In the genomic region with DNA sequence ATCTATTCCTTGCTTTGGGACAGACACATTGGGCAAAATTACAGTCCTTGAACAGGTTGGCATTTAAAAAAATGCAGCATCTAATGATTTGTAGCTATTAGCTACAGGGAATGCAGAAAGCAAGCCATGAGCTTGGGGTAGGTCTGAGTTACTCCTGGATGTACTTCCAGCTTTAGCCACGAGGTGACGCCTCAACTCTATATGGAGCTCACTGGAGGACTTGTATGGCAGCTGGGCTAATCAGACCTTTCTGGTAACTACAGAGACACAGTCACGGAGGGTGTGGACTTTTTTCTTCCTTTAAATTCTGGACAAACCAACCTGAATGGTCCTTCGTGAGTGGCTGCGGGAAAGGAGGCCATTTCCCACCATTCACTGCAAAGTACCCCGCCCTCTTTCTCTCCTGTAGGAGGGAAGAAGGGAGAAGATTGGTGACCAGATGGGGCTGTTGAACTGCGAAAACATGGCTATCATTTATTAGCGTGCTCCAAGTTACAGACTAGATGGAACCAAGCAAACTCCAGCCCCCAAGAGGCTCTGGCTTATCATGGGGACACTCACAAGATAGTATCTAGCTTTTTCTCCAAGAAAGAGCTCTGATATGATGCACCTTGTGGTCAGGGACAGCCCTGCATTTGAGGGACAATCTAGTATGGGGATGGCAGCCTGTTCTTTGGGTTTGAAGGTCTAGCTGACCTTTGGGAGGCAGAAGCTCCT, we compare ENCODE assay signal across 9 mouse cellular contexts. TPM values are rescaled to one million over a fixed set of nuclear protein-coding genes. Genes with fewer than 3 reads are reported as not detected.
DNase-seq lines count a peak whose midpoint lies in the region; ATAC-seq and TF ChIP-seq lines count a peak whose summit lies in the region.
"Had no signal": no experiment of that assay in that cellular context is flagged by ENCODE, and none has a peak within 500 bp of the region (broad histone marks: within the 10 kb centered on the region; RNA-seq: fewer than 3 reads in every experiment).

No protein-coding gene starts in this region.

- H3K9ac ChIP-seq in ES-E14 (ENCODE audit: insufficient read depth, low read depth, low read length, poor library complexity, severe bottlenecking), result no peak overlapping the region
- H3K9ac ChIP-seq in forebrain, embryonic 16.5 days (replicated peaks; ENCODE audit: low read depth, low read length), result no peak overlapping the region; the same call in 1 of the 2 replicates

- H3K4me2 ChIP-seq in forebrain, embryonic 16.5 days (ENCODE audit: low read length), result peak overlapping the region; percentile 31

- ATAC-seq in forebrain, embryonic 16.5 days, result peak; percentile 97

- peak; percentile 56 for DNase-seq in ES-E14 (ENCODE audit: low read depth, low spot score)
- DNase-seq in cerebellum, adult 11 months, result peak; percentile 52
- DNase-seq in heart, postnatal 14 days, result peak; percentile 77 to 88
- peak; percentile 89 to 91 for DNase-seq in kidney, postnatal 4 days
- DNase-seq in lung, adult 18-20 months, result peak; percentile 72 to 81
- peak; percentile 79 for DNase-seq in ovary, postnatal 36 days (ENCODE audit: low spot score)
- peak; percentile 65 to 82 for DNase-seq in thymus, postnatal 10 days (ENCODE audit: low spot score in 2 of 2)

- no peaks in the 10 kb centered on the region for H3K9me3 ChIP-seq in ES-E14 (ENCODE audit: control insufficient read depth, insufficient read depth, low read depth, low read length)
- H3K9me3 ChIP-seq in forebrain, embryonic 16.5 days (ENCODE audit: control insufficient read depth, low read length), result no peaks in the 10 kb centered on the region
- H3K9me3 ChIP-seq: megakaryocyte, embryonic 14.5 days had no signal

- no peak overlapping the region for H3K4me3 ChIP-seq in ES-E14 (ENCODE audit: insufficient read depth in 1 of 2, low read depth in 1 of 2, low read length in 2 of 2, poor library complexity in 1 of 2, severe bottlenecking in 1 of 2)
- H3K4me3 ChIP-seq in forebrain, embryonic 16.5 days (replicated peaks; ENCODE audit: low read length), result no peak overlapping the region
- H3K4me3 ChIP-seq: megakaryocyte, embryonic 14.5 days had no signal

- no peaks in the 10 kb centered on the region for H3K36me3 ChIP-seq in ES-E14 (ENCODE audit: control insufficient read depth, insufficient read depth, low read length, poor library complexity, severe bottlenecking)
- H3K36me3 ChIP-seq in forebrain, embryonic 16.5 days (ENCODE audit: control insufficient read depth, insufficient read depth), result no peaks in the 10 kb centered on the region

- no peaks in the 10 kb centered on the region for H3K27me3 ChIP-seq in forebrain, embryonic 16.5 days (replicated peaks; ENCODE audit: control insufficient read depth, insufficient read depth, low read length)

- in situ Hi-C loops in ES-E14 (cut with MboI; ENCODE audit: low sequenced_read_pairs in 2 of 2, unreplicated experiment in 2 of 2), result loop anchor here in 1 of 2 experiments (25.0 kb wide), 1 partner anchor 577 kb away; no protein-coding TSS in a partner anchor

- WGBS in forebrain, embryonic 16.5 days, result 24% methylated on average over 8 of the region's 8 CpGs

- intact Hi-C loops in heart, postnatal 14 days (cut with DNase I), result loop anchor here (1.0 to 10.0 kb wide), 4 partner anchors 309 to 762 kb away; a partner anchor contains a TSS

- H3K27ac ChIP-seq in ES-E14 (ENCODE audit: insufficient read depth, low read depth, low read length, poor library complexity, severe bottlenecking), result no peak overlapping the region
- no peak overlapping the region for H3K27ac ChIP-seq in forebrain, embryonic 16.5 days (ENCODE audit: low read length)

- H3K4me1 ChIP-seq in ES-E14 (ENCODE audit: control insufficient read depth in 2 of 2, insufficient read depth in 2 of 2, low read length in 2 of 2, poor library complexity in 1 of 2), result no peaks in the 10 kb centered on the region
- H3K4me1 ChIP-seq in forebrain, embryonic 16.5 days (replicated peaks; ENCODE audit: control insufficient read depth, insufficient read depth, low read length), result 0 out of 2 replicates have a peak, but pooled peaks cover 4% of the 10 kb centered on the region

TF ChIP-seq in ES-E14, 5 proteins besides CTCF, POLR2A, EP300 and RAD21:
- TF ChIP-seq ZNF384 (IDR thresholded peaks at IDR 0.05; ENCODE audit: low read depth, low read length) (no peak), HCFC1 (IDR thresholded peaks at IDR 0.05; ENCODE audit: borderline replicate concordance, insufficient read depth, low read length) (no peak), ZC3H11A (IDR thresholded peaks at IDR 0.05; ENCODE audit: borderline replicate concordance, low read depth, low read length) (peak; percentile 78), CHD2 (IDR thresholded peaks at IDR 0.05; ENCODE audit: low read depth, low read length) (no peak)

RNA-seq across cellular contexts. Expression of a gene that starts 6.7 kb away (rescaled TPM):
- not detected in 2 replicates for total RNA-seq in ES-E14 (2012; rRNA removed)
- polyA plus RNA-seq in forebrain, embryonic 16.5 days (2015; fragmentation: Nextera tagmentation; extraction: Ambion mirVana), result not detected in 2 replicates
- total RNA-seq in heart, postnatal 14 days (2021), result not detected

RNA-seq across cellular contexts. Expression of a gene that starts 57.1 kb away (rescaled TPM):
- total RNA-seq in ES-E14 (2012; rRNA removed), result 0.27 TPM in 1 of 2 replicates, not detected in the other
- polyA plus RNA-seq in forebrain, embryonic 16.5 days (2015; fragmentation: Nextera tagmentation; extraction: Ambion mirVana), result 0.45 and 0.61 TPM in 2 replicates
- total RNA-seq in heart, postnatal 14 days (2021), result 1 to 10 TPM in 1 of 2 experiments, under 1 TPM in 1; 0.67 to 1.1 TPM
